Mouse (Mus musculus) cerebellum, postnatal 25 days (tissue): ENCODE measurements at regions not wholly inside any gene's neighbourhood (a gene's known extent, or its start where the extent isn't known, plus 50 kb on each side); places are given as distances from the start of the nearest gene placed in this dataset.

ENCODE experiments used
- DNase-seq, 2 experiments: peaks; one replicate each; pipeline ENCODE4 v3.0.0; 2021; ENCODE audit warnings: mixed read lengths in 2 of 2

- no peak for DNase-seq
These were observed 164.5 kb downstream of the Gm765 start for GRCm38 (mm10) chr6:98178005-98178404.

DNA sequence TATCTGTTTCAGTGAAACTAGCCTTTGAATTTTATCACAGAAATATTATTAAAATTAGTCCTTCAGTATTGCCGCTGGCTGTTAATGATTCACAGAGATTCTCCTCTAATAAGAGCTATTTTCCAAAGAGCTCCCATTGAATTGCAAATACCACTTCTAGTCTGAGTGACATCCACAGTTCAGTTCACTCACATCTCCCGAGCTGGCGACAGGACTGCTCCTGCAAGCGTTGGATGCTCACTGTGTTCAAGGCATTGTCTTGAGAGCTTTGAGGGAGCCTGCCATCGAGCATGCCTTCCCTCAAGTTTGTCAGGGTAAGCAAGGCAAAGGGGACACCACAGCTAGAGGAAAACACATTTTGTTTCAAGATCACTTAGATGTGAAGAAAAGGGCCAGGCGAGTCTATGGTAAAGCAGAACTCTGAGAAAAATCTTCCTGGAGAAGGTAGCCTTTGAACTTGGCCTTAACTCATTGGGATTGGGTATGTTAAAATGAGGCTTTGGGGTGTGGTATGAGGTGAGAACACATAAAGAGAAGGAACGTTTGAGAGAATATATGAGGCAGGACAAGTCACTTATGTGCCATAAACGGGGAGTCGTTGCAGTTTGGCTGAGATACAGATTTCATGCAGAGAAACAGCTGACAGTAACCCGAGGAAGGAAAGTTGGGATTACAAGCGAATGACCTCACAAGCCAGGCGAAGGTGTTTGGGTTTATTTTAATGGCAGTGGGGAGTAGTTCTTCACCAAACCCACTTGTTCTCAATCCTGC, 193.3 kb downstream of the Gm765 start:
- no peak for DNase-seq

DNA sequence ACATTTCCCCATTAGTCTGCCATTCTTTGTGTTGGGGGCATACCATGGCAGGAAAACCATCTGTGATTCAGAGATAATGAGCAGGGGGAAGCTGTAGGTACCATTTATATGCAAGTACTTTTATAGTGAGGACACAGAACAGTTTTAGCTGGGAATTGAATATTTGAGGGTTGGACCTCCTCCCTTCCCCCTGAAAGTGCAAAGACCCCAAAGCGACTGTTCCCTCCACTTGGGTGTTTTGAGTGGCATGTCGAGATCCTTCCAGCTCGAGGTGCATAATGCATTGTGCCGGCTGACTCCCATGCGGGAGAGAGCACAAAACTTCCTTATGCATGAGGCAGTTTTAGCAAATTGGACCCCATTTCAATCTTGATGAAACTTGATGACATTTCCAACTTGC, 194.7 kb downstream of the Gm765 start:
- DNase-seq, result no peak

- DNase-seq, result peak in 1 of 2 experiments; percentile 20
These were observed 209.6 kb downstream of the Gm765 start for GRCm38 (mm10) chr6:98132931-98133330.

DNA sequence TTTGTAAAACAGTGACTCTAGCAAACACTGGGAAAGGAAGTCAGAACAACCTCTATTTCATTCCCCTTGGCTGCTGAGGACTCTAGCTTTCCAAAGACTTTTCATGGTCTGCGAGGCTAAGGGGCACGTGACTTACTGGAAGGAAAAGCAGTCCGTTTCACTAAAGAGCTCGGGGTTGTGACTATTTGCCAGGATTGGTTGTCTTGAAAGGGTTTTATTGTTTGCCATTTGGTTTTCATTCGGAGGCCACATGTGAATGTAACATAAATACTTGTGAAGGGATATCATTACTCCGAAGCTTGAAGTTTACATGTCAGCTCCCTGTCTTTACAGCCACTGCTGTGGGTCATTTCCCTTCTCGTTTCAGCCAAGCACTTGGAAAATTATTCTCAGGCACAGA, 217.1 kb downstream of the Gm765 start:
- DNase-seq, result no peak

DNA sequence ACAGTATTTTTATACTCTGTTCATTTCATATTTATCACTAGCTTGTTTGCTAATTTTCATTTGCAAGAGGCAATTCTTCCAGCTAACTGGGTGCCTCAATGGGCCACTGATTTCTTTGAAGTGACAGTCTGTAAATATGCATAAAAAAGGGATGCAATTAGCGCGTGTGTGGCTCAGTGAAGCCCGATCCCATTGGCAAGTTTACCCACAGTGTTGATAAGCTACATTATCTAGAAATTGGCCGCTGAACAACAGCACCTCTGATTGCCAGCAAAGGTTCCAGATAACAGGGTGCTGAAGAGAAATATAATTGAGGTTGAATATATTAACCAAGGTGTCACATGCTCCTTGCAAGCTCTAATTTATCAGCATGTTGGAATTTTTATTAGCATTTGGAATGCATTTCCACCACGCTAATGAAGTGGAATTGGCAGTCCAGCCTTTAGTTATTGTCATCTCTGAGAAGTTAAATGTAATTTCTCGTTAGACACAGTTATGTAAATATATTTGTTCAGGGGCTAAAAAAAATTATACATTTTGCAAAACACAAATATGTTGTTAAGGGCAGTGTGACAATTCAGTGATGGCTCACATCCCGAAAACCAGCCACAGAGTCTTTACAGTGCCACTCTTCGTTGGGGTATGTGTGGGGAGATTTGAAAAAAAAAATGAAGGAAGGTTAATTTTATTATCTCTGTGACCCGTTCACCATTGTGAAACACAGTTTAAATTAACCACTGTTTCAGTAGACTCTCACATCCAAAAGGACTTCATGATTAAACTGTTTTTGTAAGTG, 224.0 kb downstream of the Gm765 start:
- no peak for DNase-seq

- no peak for DNase-seq
These were observed 228.0 kb downstream of the Gm765 start for GRCm38 (mm10) chr6:98114327-98115134.

DNA sequence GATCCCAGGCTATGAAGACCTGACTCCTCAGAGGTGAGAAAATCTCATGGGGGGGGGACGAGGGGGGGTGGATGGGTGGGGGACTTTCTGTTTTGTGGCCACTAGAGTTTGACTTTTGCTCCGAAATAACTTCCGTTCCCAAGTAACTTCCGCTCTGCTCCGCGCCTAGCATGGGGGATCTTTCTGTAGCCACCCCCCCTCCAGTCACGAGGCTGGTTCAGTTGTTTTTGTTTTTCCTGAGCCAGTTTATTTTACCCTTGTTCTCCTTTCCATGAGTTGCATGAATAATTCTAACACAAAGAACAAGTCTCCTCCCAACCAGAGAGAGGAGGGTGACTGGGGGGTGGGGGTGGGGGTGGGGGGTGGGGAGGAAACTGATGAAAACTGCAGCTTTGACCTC, 228.8 kb downstream of the Gm765 start:
- no peak for DNase-seq

DNA sequence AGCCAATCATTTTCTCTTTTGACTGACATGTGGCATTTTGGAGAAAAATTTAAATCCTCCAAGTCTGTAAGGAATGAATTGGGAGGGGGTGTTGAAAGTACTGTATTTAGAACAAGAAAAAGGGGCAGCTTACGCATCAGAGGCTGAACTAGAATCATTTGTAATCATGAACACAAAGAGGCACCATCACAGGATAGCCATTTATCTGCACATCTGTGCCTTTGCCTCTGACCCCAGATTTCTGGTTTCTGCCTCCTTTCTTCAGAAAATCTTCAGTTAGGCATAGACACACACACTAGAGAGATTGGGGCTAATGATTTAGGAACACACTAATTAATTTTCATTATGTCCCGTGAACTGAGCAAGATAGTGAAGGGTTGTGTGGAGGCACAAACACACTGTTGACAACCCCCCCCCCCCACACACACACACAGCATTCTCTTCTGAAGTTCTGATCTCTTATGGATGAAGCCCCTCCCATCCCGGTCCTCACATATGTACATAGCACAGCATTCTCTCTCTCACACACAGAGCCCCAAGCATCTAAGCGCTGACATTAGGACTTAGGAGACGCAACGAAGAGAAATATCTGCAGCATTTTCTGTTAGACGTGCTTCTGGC, 229.9 kb downstream of the Gm765 start:
- DNase-seq, result no peak

DNA sequence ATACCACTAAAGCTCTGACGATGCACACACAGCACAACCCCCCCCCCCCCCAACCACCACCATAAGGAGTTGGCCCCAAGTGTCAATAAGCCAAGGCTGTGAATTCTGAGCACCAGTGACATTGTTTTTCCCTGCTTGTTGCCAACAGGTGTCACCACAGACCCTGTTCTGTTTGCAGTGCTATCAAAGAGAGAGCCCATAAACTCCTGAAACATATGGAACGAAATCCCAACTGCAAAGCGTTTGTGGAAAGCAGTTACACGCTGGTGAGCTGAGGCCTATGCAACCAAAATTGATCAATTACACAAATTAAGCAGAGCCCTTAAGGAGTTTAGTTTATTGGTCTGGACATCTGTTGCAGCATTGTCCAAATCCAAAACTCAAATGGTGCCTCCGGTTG, 235.4 kb downstream of the Gm765 start:
- DNase-seq, result no peak

- DNase-seq, result peak; percentile 71 to 85
These were observed 237.1 kb downstream of the Gm765 start for GRCm38 (mm10) chr6:98105280-98106090.

DNA sequence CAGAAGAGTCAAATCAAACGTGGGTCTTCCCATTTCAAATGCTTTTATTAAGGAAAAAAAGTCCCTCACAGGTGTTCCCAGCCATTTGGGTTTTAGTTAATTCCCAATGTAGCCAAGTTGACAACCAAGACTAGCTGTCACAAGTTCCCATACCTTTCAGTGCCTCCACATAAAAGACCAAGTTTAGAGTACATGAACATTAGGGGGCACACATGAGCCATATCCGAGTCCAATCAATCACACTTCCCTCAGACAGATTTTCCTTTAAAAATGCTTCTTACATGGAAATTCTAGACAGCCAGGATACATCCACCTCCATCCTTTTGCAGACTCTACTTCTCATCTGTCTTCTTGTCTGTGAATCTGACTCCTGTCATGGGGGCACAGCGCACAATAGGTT, 238.1 kb downstream of the Gm765 start:
- DNase-seq, result no peak

DNA sequence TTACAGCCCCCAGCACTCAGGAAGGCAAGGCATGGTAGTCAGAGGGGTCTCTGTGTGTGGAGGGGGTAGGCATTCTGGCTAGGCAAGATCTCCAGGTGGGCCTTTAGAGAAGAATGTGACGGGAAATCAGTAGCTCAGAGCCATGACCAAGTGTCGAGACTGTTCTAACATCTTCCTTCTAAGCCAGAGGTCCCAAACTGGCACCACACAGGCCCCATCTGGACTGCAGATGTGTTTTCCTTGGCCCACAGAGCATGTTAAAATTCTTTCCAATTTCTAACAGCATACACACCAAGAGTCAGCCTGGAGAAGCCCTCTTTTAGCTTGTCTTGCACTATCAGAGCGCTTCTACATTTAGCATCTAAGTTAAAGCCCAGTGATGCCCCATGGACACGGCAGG, 241.5 kb downstream of the Gm765 start:
- DNase-seq, result no peak

GRCm38 (mm10) chr6:98099126-98099525, 243.4 kb downstream of the Gm765 start:
- DNase-seq, result no peak

GRCm38 (mm10) chr6:98095243-98095642, 247.3 kb downstream of the Gm765 start:
- DNase-seq, result no peak

GRCm38 (mm10) chr6:98089185-98089584, 253.4 kb downstream of the Gm765 start:
- DNase-seq, result peak; percentile 10 to 35

DNA sequence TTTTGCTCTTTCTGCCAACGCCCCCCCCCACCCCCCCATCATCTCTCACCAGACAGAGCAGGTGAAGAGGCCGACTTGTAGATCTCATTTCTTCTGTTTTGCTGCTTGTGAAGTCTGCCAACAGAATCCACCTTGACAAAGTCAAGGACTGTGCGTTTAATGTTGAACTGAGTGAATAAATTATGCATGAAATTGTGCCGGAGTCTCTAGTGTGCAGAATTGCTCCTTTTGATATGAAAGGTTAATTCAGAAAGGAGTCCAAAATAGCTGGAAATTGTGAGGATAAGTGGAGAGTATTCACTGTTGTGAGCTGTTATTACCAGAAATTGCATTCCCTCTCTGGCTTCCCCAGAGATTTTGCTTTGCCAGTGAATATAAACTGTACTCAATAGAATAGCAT, 262.5 kb downstream of the Gm765 start:
- DNase-seq, result no peak
